Mouse (Mus musculus) testis, postnatal 10 days (tissue): ENCODE data around the gene AI854703.

Source experiments
- DNase-seq: peaks from one replicate; pipeline ENCODE4 v3.0.0; 2021; ENCODE audit warnings: low spot score

Gene AI854703

GRCm38 (mm10) chr6:48626464-48626863 is at the start of gene AI854703:
TSS of gene AI854703 (plus strand) at chr6:48626764.
- no peak for DNase-seq

GRCm38 (mm10) chr6:48578736-48579135 is 47.8 kb upstream of the AI854703 start:
- no peak for DNase-seq

- DNase-seq, result no peak
Measured at GRCm38 (mm10) chr6:48579215-48579648, 47.3 kb upstream of the AI854703 start.

- DNase-seq, result no peak
Measured at GRCm38 (mm10) chr6:48581257-48581656, 45.3 kb upstream of the AI854703 start.

- DNase-seq, result no peak
Measured at GRCm38 (mm10) chr6:48582037-48582436, 44.5 kb upstream of the AI854703 start.

- DNase-seq, result no peak
Measured at GRCm38 (mm10) chr6:48589194-48589750, 37.3 kb upstream of the AI854703 start, which contains the start of gene Gm45021. TSS of gene Gm45021 (plus strand) at chr6:48589610.

- no peak for DNase-seq
Measured at GRCm38 (mm10) chr6:48591221-48591845, 35.2 kb upstream of the AI854703 start.

- DNase-seq, result no peak
Measured at GRCm38 (mm10) chr6:48591871-48592270, 34.7 kb upstream of the AI854703 start.

GRCm38 (mm10) chr6:48593158-48594042 is 33.2 kb upstream of the AI854703 start, which contains the start of the genes Repin1 and Gm44965:
TSS of gene Repin1 (plus strand) at chr6:48593883.
TSS of gene Gm44965 (plus strand) at chr6:48593941.
- DNase-seq, result peak; percentile 97

GRCm38 (mm10) chr6:48594043-48594738 is 32.4 kb upstream of the AI854703 start:
- DNase-seq, result no peak

- no peak for DNase-seq
Measured at GRCm38 (mm10) chr6:48595278-48595677, 31.3 kb upstream of the AI854703 start.

GRCm38 (mm10) chr6:48596545-48597232 is 29.9 kb upstream of the AI854703 start:
- peak; percentile 48 for DNase-seq

- peak; percentile 45 for DNase-seq
Measured at GRCm38 (mm10) chr6:48597233-48597625, 29.3 kb upstream of the AI854703 start.

- no peak for DNase-seq
Measured at GRCm38 (mm10) chr6:48600594-48600993, 26.0 kb upstream of the AI854703 start.

GRCm38 (mm10) chr6:48601271-48602079 is 25.1 kb upstream of the AI854703 start, which contains the start of gene Zfp775:
TSS of gene Zfp775 (plus strand) at chr6:48602063.
- DNase-seq, result peak; percentile 96

- no peak for DNase-seq
Measured at GRCm38 (mm10) chr6:48602080-48602741, 24.4 kb upstream of the AI854703 start.

- DNase-seq, result no peak
Measured at GRCm38 (mm10) chr6:48608124-48608523, 18.4 kb upstream of the AI854703 start.

GRCm38 (mm10) chr6:48609512-48609911 is 17.1 kb upstream of the AI854703 start:
- DNase-seq, result no peak

- no peak for DNase-seq
Measured at GRCm38 (mm10) chr6:48610657-48611056, 15.9 kb upstream of the AI854703 start.

- no peak for DNase-seq
Measured at GRCm38 (mm10) chr6:48613464-48613863, 13.1 kb upstream of the AI854703 start.
